Mouse (Mus musculus) spleen, adult 2 months (tissue): ENCODE data around the gene Prkag2. TPM values are rescaled to one million over a fixed set of nuclear protein-coding genes. Genes with fewer than 3 reads are reported as not detected.

Source experiments
- DNase-seq, 2 experiments: peaks; one replicate each; pipeline versions ENCODE4 v3.0.0 to v3.0.0-alpha.2; 2012 to 2021; ENCODE audit warnings: low spot score in 2 of 2, low read depth in 1 of 2
- H3K27ac ChIP-seq: fragments of 200-500 bp; 2 replicates; pipeline ENCODE4 v1.5.1; 2012; ENCODE audit warnings: low read length, inconsistent platforms; ENCODE audit not compliant: insufficient read depth
- H3K27me3 ChIP-seq: fragments of 200-500 bp; 2 replicates; pipeline ENCODE4 v1.6.1; 2012; ENCODE audit warnings: mild to moderate bottlenecking, moderate library complexity, low read length, inconsistent platforms; ENCODE audit not compliant: control insufficient read depth, insufficient read depth
- H3K36me3 ChIP-seq: fragments of 200-500 bp; 2 replicates; pipeline ENCODE4 v1.6.1; 2012; ENCODE audit warnings: mild to moderate bottlenecking, low read length, inconsistent platforms; ENCODE audit not compliant: control insufficient read depth, insufficient read depth
- H3K4me1 ChIP-seq: fragments of 200-500 bp; 2 replicates; pipeline ENCODE4 v1.6.1; 2011; ENCODE audit warnings: inconsistent platforms; ENCODE audit not compliant: control insufficient read depth, insufficient read depth, insufficient read length
- H3K4me3 ChIP-seq: fragments of 200-500 bp; 2 replicates; pipeline ENCODE4 v1.5.1; 2011; ENCODE audit warnings: mild to moderate bottlenecking, inconsistent platforms; ENCODE audit not compliant: insufficient read depth, insufficient read length; ENCODE audit errors: extremely low read depth
- CTCF ChIP-seq: fragments of 200-500 bp; IDR thresholded peaks from 2 replicates; pipeline ENCODE4 v1.5.1; 2011; ENCODE audit warnings: mild to moderate bottlenecking, inconsistent platforms; ENCODE audit not compliant: insufficient read depth, insufficient read length, insufficient replicate concordance; ENCODE audit errors: extremely low read depth
- POLR2A ChIP-seq: fragments of 200-500 bp; IDR thresholded peaks from 2 replicates; pipeline ENCODE4 v1.6.1; 2011; ENCODE audit warnings: low read depth, low read length, inconsistent platforms
- WGBS: fragments of 180-500 bp; shearing (Covaris S2); methylation state at CpG from one replicate; pipeline ENCODE4 v1.1.7; 2018; 5-methylcytosine and 5-hydroxymethylcytosine counted together
- polyA plus RNA-seq: library from polyadenylated mRNA; depleted of rRNA; stranded (reverse); fragments of >200 nt; gene quantifications from 2 replicates; pipeline ENCODE4 v1.2.3, GENCODE M21; 2012

Prkag2 gene
- polyA plus RNA-seq, 1 experiment, result 7.7 TPM

- Histone ChIP-seq H3K36me3 (no peaks in the 10 kb centered on the region), H3K4me3 (no peak overlapping the region), H3K27me3 (peaks cover 2% of the 10 kb centered on the region; the same call in 1 of the 2 replicates), H3K27ac (no peak overlapping the region), H3K4me1 (peaks cover 5% of the 10 kb centered on the region; the same call in 1 of the 2 replicates)
- no peak for TF ChIP-seq POLR2A
- no peak for TF ChIP-seq CTCF
- WGBS, result 92% methylated on average over 1 of the region's 1 CpGs
- no peak for DNase-seq
These were observed 108.9 kb downstream of the Prkag2 start for GRCm38 (mm10) chr5:24991575-24991974.

GRCm38 (mm10) chr5:24990460-24990859 is 110.0 kb downstream of the Prkag2 start:
- Histone ChIP-seq H3K4me1 (peaks cover 5% of the 10 kb centered on the region; the same call in 1 of the 2 replicates), H3K27ac (no peak overlapping the region), H3K27me3 (peaks cover 2% of the 10 kb centered on the region; the same call in 1 of the 2 replicates), H3K36me3 (no peaks in the 10 kb centered on the region), H3K4me3 (no peak overlapping the region)
- WGBS, result 40% methylated on average over 5 of the region's 5 CpGs
- DNase-seq, result no peak
- TF ChIP-seq POLR2A, result no peak
- no peak for TF ChIP-seq CTCF

GRCm38 (mm10) chr5:24989683-24990082 is 110.8 kb downstream of the Prkag2 start:
- Histone ChIP-seq H3K36me3 (no peaks in the 10 kb centered on the region), H3K4me3 (no peak overlapping the region), H3K27me3 (no peaks in the 10 kb centered on the region; the same call in 1 of the 2 replicates), H3K27ac (no peak overlapping the region), H3K4me1 (peaks cover 5% of the 10 kb centered on the region; the same call in 1 of the 2 replicates)
- TF ChIP-seq POLR2A (no peak), CTCF (no peak)
- WGBS, result 10% methylated on average over 3 of the region's 3 CpGs
- no peak for DNase-seq

- TF ChIP-seq CTCF (no peak), POLR2A (no peak)
- Histone ChIP-seq H3K4me1 (peaks cover 5% of the 10 kb centered on the region; the same call in 1 of the 2 replicates), H3K27ac (no peak overlapping the region), H3K36me3 (no peaks in the 10 kb centered on the region), H3K27me3 (no peaks in the 10 kb centered on the region), H3K4me3 (no peak overlapping the region)
- 100% methylated on average over 2 of the region's 2 CpGs for WGBS
- no peak for DNase-seq
These were observed 113.5 kb downstream of the Prkag2 start for GRCm38 (mm10) chr5:24986956-24987355.

- no peaks in the 10 kb centered on the region for H3K27me3 ChIP-seq
- TF ChIP-seq POLR2A (no peak), CTCF (no peak)
- H3K27ac ChIP-seq, result no peak overlapping the region
- no peak overlapping the region for H3K4me3 ChIP-seq
- no peaks in the 10 kb centered on the region for H3K36me3 ChIP-seq
- 92% methylated on average over 9 of the region's 9 CpGs for WGBS
- no peak for DNase-seq
- H3K4me1 ChIP-seq, result peaks cover 5% of the 10 kb centered on the region; the same call in 1 of the 2 replicates
These were observed 114.1 kb downstream of the Prkag2 start for GRCm38 (mm10) chr5:24986204-24986940.

GRCm38 (mm10) chr5:24985434-24986176 is 114.8 kb downstream of the Prkag2 start:
- peaks cover 5% of the 10 kb centered on the region; the same call in 1 of the 2 replicates for H3K4me1 ChIP-seq
- no peaks in the 10 kb centered on the region for H3K36me3 ChIP-seq
- no peaks in the 10 kb centered on the region for H3K27me3 ChIP-seq
- no peak for DNase-seq
- no peak overlapping the region for H3K27ac ChIP-seq
- 76% methylated on average over 11 of the region's 11 CpGs for WGBS
- TF ChIP-seq CTCF (no peak), POLR2A (no peak)
- no peak overlapping the region for H3K4me3 ChIP-seq
